Mouse (Mus musculus): ENCODE results near the gene Zfp324. TPM values are rescaled to one million over a fixed set of nuclear protein-coding genes. Genes with fewer than 3 reads are reported as not detected.
A peak's percentile ranks its signal among the peaks of the same experiment; 100 is the strongest.

The Zfp324 gene
- polyA plus RNA-seq, 1 experiment from 2014 or later: 14.2 TPM

DNA sequence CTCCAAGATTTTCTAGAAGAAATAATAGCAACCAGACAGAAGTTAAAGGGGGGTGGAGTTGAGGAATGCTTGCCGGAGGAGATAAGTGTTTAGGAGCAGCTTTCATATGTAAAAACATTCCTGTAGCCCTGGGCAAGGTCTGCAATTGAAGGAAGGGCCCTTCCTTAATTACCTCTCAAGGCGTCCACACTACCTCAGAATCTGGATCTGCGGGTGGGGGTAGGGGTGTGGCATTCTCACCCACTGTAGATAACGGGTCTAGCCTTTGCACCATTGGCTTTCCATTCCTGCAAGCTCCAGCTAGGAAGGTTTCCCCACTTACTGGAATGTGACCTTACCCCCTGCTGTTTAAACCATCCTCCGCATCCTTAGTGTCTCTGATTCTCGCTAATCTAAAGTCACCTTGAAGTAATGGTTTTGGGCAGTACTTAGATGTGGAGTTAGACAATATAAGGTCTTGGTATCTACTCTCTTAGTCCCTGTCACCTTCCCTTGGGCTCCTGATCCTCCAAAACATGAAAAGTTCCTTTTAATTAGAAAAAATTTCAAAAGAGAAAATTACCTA is 48.7 kb downstream of the Zfp324 start:
- ATAC-seq (ENCODE audit: insufficient number of reproducible peaks, insufficient read depth, low FRiP score, low TSS enrichment, low read depth): no peak
- Histone ChIP-seq H3K4me2 (no peak overlapping the region), H3K27me3 (no peaks in the 10 kb centered on the region), H3K9ac (no peak overlapping the region), H3K36me3 (no peaks in the 10 kb centered on the region), H3K4me1 (peaks cover 7% of the 10 kb centered on the region), H3K4me3 (no peak overlapping the region), H3K27ac (no peak overlapping the region), H3K9me3 (no peaks in the 10 kb centered on the region)
- WGBS: 32% methylated on average over 6 of the region's 6 CpGs

GRCm38 (mm10) chr7:13015217-13015616 is 49.6 kb downstream of the Zfp324 start:
- H3K27ac ChIP-seq: no peak overlapping the region
- no peak overlapping the region for H3K4me2 ChIP-seq
- H3K4me1 ChIP-seq: peaks cover 6% of the 10 kb centered on the region
- H3K4me3 ChIP-seq: no peak overlapping the region
- H3K27me3 ChIP-seq: no peaks in the 10 kb centered on the region
- ATAC-seq (ENCODE audit: insufficient number of reproducible peaks, insufficient read depth, low FRiP score, low TSS enrichment, low read depth): no peak
- WGBS: 79% methylated on average over 1 of the region's 1 CpGs
- no peaks in the 10 kb centered on the region for H3K9me3 ChIP-seq
- H3K36me3 ChIP-seq: no peaks in the 10 kb centered on the region
- no peak overlapping the region for H3K9ac ChIP-seq

DNA sequence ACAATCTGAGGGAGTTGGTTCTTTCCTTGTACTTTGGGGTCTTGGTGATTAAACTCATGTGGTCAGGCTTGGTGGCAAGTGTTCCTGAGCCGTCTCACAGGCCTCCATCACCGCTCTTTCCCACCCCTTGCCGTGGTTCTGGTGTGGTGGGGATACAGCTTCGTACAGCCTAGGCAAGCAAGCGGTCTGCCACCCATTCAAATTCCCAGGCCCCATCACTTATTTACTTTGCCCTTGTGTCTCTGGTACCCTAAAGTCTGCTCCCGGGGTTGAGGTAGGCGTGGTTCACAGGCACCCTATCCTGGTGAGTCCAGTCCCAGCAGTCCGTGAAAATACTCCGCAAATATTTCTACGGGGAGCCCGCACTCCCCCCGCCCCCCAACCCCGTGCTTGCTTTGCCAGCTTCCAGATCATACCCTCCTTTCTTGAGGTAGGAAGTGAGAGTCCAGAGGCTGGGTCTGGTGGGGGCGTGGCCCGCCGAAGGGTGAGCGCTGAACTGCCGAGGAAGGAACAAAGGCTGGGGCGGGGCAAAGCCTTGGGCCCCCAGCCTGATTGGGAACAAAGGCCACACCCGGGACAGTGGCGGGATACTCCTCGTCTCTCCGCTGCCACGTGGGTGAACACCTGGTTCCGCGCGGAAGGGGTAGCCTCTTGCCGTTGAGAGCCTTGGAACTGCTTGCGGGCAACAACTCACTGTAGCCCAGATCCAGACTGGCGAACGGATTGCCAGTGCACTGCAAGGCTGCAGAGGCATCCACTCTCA is 57.3 kb downstream of the Zfp324 start:
- peak overlapping the region; percentile 99 for H3K9ac ChIP-seq
- 3% methylated on average over 31 of the region's 31 CpGs for WGBS
- H3K9me3 ChIP-seq: no peaks in the 10 kb centered on the region
- H3K4me3 ChIP-seq: peak overlapping the region; percentile 92
- peak overlapping the region; percentile 100 for H3K27ac ChIP-seq
- H3K27me3 ChIP-seq: no peaks in the 10 kb centered on the region
- peak; percentile 60 for ATAC-seq (ENCODE audit: insufficient number of reproducible peaks, insufficient read depth, low FRiP score, low TSS enrichment, low read depth)
- H3K4me2 ChIP-seq: peak overlapping the region; percentile 98
- peaks cover 28% of the 10 kb centered on the region for H3K36me3 ChIP-seq
- H3K4me1 ChIP-seq: peaks cover 28% of the 10 kb centered on the region

Other genes with a start within 250 kb of the Zfp324 start
- not detected in 2 replicates for gene Vmn2r56, start 230.8 kb upstream of the Zfp324 start, polyA plus RNA-seq (2015; fragmentation: Nextera tagmentation; extraction: Ambion mirVana)
- gene Zscan18, start 162.2 kb upstream of the Zfp324 start, polyA plus RNA-seq (2015; fragmentation: Nextera tagmentation; extraction: Ambion mirVana): 11.2 and 11.8 TPM in 2 replicates
- gene Zfp329, start 147.0 kb upstream of the Zfp324 start, polyA plus RNA-seq (2015; fragmentation: Nextera tagmentation; extraction: Ambion mirVana): 21.5 and 22.8 TPM in 2 replicates
- gene Zfp110, start 131.1 kb upstream of the Zfp324 start, polyA plus RNA-seq (2015; fragmentation: Nextera tagmentation; extraction: Ambion mirVana): 33.9 and 42.5 TPM in 2 replicates
- gene Zfp128, start 84.7 kb upstream of the Zfp324 start, polyA plus RNA-seq (2015; fragmentation: Nextera tagmentation; extraction: Ambion mirVana): 5.5 and 5.9 TPM in 2 replicates
- gene Zscan22, start 68.0 kb upstream of the Zfp324 start, polyA plus RNA-seq (2015; fragmentation: Nextera tagmentation; extraction: Ambion mirVana): 19.4 and 20.5 TPM in 2 replicates
- gene Rps5, start 43.5 kb upstream of the Zfp324 start, polyA plus RNA-seq (2015; fragmentation: Nextera tagmentation; extraction: Ambion mirVana): 1,116 and 1,158 TPM in 2 replicates
- 0.66 and 1.1 TPM in 2 replicates for gene Rnf225, start 38.4 kb upstream of the Zfp324 start, polyA plus RNA-seq (2015; fragmentation: Nextera tagmentation; extraction: Ambion mirVana)
- gene Zfp446, start 12.0 kb downstream of the Zfp324 start, polyA plus RNA-seq (2015; fragmentation: Nextera tagmentation; extraction: Ambion mirVana): 9.4 and 9.8 TPM in 2 replicates
- 0.11 and 0.47 TPM in 2 replicates for gene Slc27a5, start 32.4 kb downstream of the Zfp324 start, polyA plus RNA-seq (2015; fragmentation: Nextera tagmentation; extraction: Ambion mirVana)
- gene Trim28, start 33.3 kb downstream of the Zfp324 start, polyA plus RNA-seq (2015; fragmentation: Nextera tagmentation; extraction: Ambion mirVana): 327 and 337 TPM in 2 replicates
- gene Zbtb45, start 44.2 kb downstream of the Zfp324 start, polyA plus RNA-seq (2015; fragmentation: Nextera tagmentation; extraction: Ambion mirVana): 27.1 and 27.2 TPM in 2 replicates
- 129 and 137 TPM in 2 replicates for gene Chmp2a, start 69.0 kb downstream of the Zfp324 start, polyA plus RNA-seq (2015; fragmentation: Nextera tagmentation; extraction: Ambion mirVana)
- gene Ube2m, start 72.4 kb downstream of the Zfp324 start, polyA plus RNA-seq (2015; fragmentation: Nextera tagmentation; extraction: Ambion mirVana): 74.0 and 97.2 TPM in 2 replicates
- 4.1 and 4.4 TPM in 2 replicates for gene Mzf1, start 88.9 kb downstream of the Zfp324 start, polyA plus RNA-seq (2015; fragmentation: Nextera tagmentation; extraction: Ambion mirVana)
- not detected in 2 replicates for gene Vmn1r85, start 129.3 kb downstream of the Zfp324 start, polyA plus RNA-seq (2015; fragmentation: Nextera tagmentation; extraction: Ambion mirVana)
- not detected in 2 replicates for gene Vmn1r86, start 154.1 kb downstream of the Zfp324 start, polyA plus RNA-seq (2015; fragmentation: Nextera tagmentation; extraction: Ambion mirVana)
- not detected in 2 replicates for gene Vmn1r87, start 174.3 kb downstream of the Zfp324 start, polyA plus RNA-seq (2015; fragmentation: Nextera tagmentation; extraction: Ambion mirVana)
- not detected in 2 replicates for gene Vmn1r88, start 193.7 kb downstream of the Zfp324 start, polyA plus RNA-seq (2015; fragmentation: Nextera tagmentation; extraction: Ambion mirVana)
- not detected in 2 replicates for gene Vmn1r89, start 247.2 kb downstream of the Zfp324 start, polyA plus RNA-seq (2015; fragmentation: Nextera tagmentation; extraction: Ambion mirVana)

All from embryonic facial prominence, embryonic 13.5 days (tissue).